Mouse (Mus musculus): Measurements from ENCODE around the gene Fgfr2.
"Not testable (repeated sequence)": the region's sequence is repeated elsewhere in the genome, so short reads cannot be mapped to it uniquely, and the experiment has no call there.

Fgfr2 gene

GRCm38 (mm10) chr7:132484424-132484823 is 638.7 kb downstream of the Fgfr2 start:
- in situ Hi-C loops (cut with MboI, MseI) = loop anchor here (25.0 kb wide), 1 partner anchor 572 kb away; no protein-coding TSS in a partner anchor

GRCm38 (mm10) chr7:132480696-132481306 is 642.3 kb downstream of the Fgfr2 start:
- in situ Hi-C loops (cut with MboI, MseI) = loop anchor here (25.0 kb wide), 1 partner anchor 568 kb away; no protein-coding TSS in a partner anchor

GRCm38 (mm10) chr7:132478295-132478809 is 644.8 kb downstream of the Fgfr2 start:
- in situ Hi-C loops (cut with MboI, MseI) = loop anchor here (25.0 kb wide), 1 partner anchor 566 kb away; no protein-coding TSS in a partner anchor

GRCm38 (mm10) chr7:132477753-132478152 is 645.4 kb downstream of the Fgfr2 start:
- in situ Hi-C loops (cut with MboI, MseI) = loop anchor here (25.0 kb wide), 1 partner anchor 565 kb away; no protein-coding TSS in a partner anchor

GRCm38 (mm10) chr7:132476491-132476890 is 646.7 kb downstream of the Fgfr2 start:
- in situ Hi-C loops (cut with MboI, MseI) = loop anchor here (25.0 kb wide), 1 partner anchor 564 kb away; no protein-coding TSS in a partner anchor

- in situ Hi-C loops (cut with MboI, MseI) = loop anchor here (25.0 kb wide), 1 partner anchor 563 kb away; no protein-coding TSS in a partner anchor
Measured at GRCm38 (mm10) chr7:132475069-132475468, 648.1 kb downstream of the Fgfr2 start.

- in situ Hi-C loops (cut with MboI, MseI) = loop anchor here (5.0 kb wide), 1 partner anchor 244 kb away; no protein-coding TSS in a partner anchor
Measured at GRCm38 (mm10) chr7:132471327-132471726, 651.8 kb downstream of the Fgfr2 start.

- in situ Hi-C loops (cut with MboI, MseI) = no loop called here
Measured at GRCm38 (mm10) chr7:132468391-132468790, 654.8 kb downstream of the Fgfr2 start.

GRCm38 (mm10) chr7:132465897-132466296 is 657.3 kb downstream of the Fgfr2 start:
- in situ Hi-C loops (cut with MboI, MseI) = no loop called here

- in situ Hi-C loops (cut with MboI, MseI) = no loop called here
Measured at GRCm38 (mm10) chr7:132464894-132465293, 658.3 kb downstream of the Fgfr2 start.

- in situ Hi-C loops (cut with MboI, MseI) = no loop called here
Measured at GRCm38 (mm10) chr7:132458493-132458892, 664.7 kb downstream of the Fgfr2 start.

- in situ Hi-C loops (cut with MboI, MseI) = no loop called here
Measured at GRCm38 (mm10) chr7:132455071-132455720, 668.0 kb downstream of the Fgfr2 start.

- in situ Hi-C loops (cut with MboI, MseI) = no loop called here
Measured at GRCm38 (mm10) chr7:132449891-132450735, 673.0 kb downstream of the Fgfr2 start.

- in situ Hi-C loops (cut with MboI, MseI) = no loop called here
Measured at GRCm38 (mm10) chr7:132448511-132449154, 674.5 kb downstream of the Fgfr2 start.

GRCm38 (mm10) chr7:132447558-132447957 is 675.6 kb downstream of the Fgfr2 start:
- in situ Hi-C loops (cut with MboI, MseI) = no loop called here

GRCm38 (mm10) chr7:132446841-132447240 is 676.3 kb downstream of the Fgfr2 start:
- in situ Hi-C loops (cut with MboI, MseI) = no loop called here

- in situ Hi-C loops (cut with MboI, MseI) = no loop called here
Measured at GRCm38 (mm10) chr7:132444221-132444620, 678.9 kb downstream of the Fgfr2 start.

GRCm38 (mm10) chr7:132443769-132444168 is 679.4 kb downstream of the Fgfr2 start:
- in situ Hi-C loops (cut with MboI, MseI) = no loop called here

GRCm38 (mm10) chr7:132443134-132443533 is 680.0 kb downstream of the Fgfr2 start:
- in situ Hi-C loops (cut with MboI, MseI) = no loop called here

GRCm38 (mm10) chr7:132442133-132442763 is 680.9 kb downstream of the Fgfr2 start:
- in situ Hi-C loops (cut with MboI, MseI) = not testable (repeated sequence)

GRCm38 (mm10) chr7:132439916-132440315 is 683.2 kb downstream of the Fgfr2 start:
- in situ Hi-C loops (cut with MboI, MseI) = no loop called here
